Mouse (Mus musculus) skeletal muscle tissue, adult 2 months (tissue): Measurements from ENCODE around the gene Tpcn2.

Experiments used
- DNase-seq: peaks from one replicate; pipeline ENCODE4 v3.0.0-alpha.2; 2012; ENCODE audit warnings: low read depth, low spot score

Tpcn2 gene

GRCm38 (mm10) chr7:145299562-145300320 lies 15.9 kb upstream of the Tpcn2 start:
- DNase-seq, result peak; percentile 71

- no peak for DNase-seq
Measured at GRCm38 (mm10) chr7:145298666-145299490, 15.1 kb upstream of the Tpcn2 start.

GRCm38 (mm10) chr7:145293859-145294258 lies 10.0 kb upstream of the Tpcn2 start:
- DNase-seq, result no peak

GRCm38 (mm10) chr7:145292726-145293125 lies 8.9 kb upstream of the Tpcn2 start:
- no peak for DNase-seq

GRCm38 (mm10) chr7:145291847-145292246 lies 8.0 kb upstream of the Tpcn2 start:
- no peak for DNase-seq

- no peak for DNase-seq
Measured at GRCm38 (mm10) chr7:145289302-145289701, 5.5 kb upstream of the Tpcn2 start.

GRCm38 (mm10) chr7:145287410-145287809 lies 3.6 kb upstream of the Tpcn2 start:
- DNase-seq, result no peak

- DNase-seq, result no peak
Measured at GRCm38 (mm10) chr7:145285476-145285875, 1.7 kb upstream of the Tpcn2 start.

GRCm38 (mm10) chr7:145284293-145284692 lies 482 bp upstream of the Tpcn2 start:
- no peak for DNase-seq

- no peak for DNase-seq
Measured at GRCm38 (mm10) chr7:145283041-145283440, 770 bp downstream of the Tpcn2 start.

GRCm38 (mm10) chr7:145281396-145281795 lies 2.4 kb downstream of the Tpcn2 start:
- no peak for DNase-seq

- no peak for DNase-seq
Measured at GRCm38 (mm10) chr7:145275488-145275887, 8.3 kb downstream of the Tpcn2 start.

- no peak for DNase-seq
Measured at GRCm38 (mm10) chr7:145270955-145271354, 12.9 kb downstream of the Tpcn2 start.

GRCm38 (mm10) chr7:145268890-145269289 lies 14.9 kb downstream of the Tpcn2 start:
- no peak for DNase-seq

GRCm38 (mm10) chr7:145266011-145266410 lies 17.8 kb downstream of the Tpcn2 start:
- DNase-seq, result peak; percentile 80

- no peak for DNase-seq
Measured at GRCm38 (mm10) chr7:145264202-145264601, 19.6 kb downstream of the Tpcn2 start.

GRCm38 (mm10) chr7:145256092-145256491 lies 27.7 kb downstream of the Tpcn2 start:
- no peak for DNase-seq

- no peak for DNase-seq
Measured at GRCm38 (mm10) chr7:145253986-145254630, 29.7 kb downstream of the Tpcn2 start.

- peak; percentile 57 for DNase-seq
Measured at GRCm38 (mm10) chr7:145252715-145253476, 30.9 kb downstream of the Tpcn2 start.

- no peak for DNase-seq
Measured at GRCm38 (mm10) chr7:145250225-145250624, 33.6 kb downstream of the Tpcn2 start.

- DNase-seq, result no peak
Measured at GRCm38 (mm10) chr7:145248911-145249310, 34.9 kb downstream of the Tpcn2 start.
